Mouse (Mus musculus) small intestine, adult 2 months (tissue): Measurements from ENCODE around the gene Pnrc2.

Experiments
- CTCF ChIP-seq: fragments of 200-500 bp; IDR thresholded peaks from 2 replicates; pipeline ENCODE4 v1.5.1; 2012; ENCODE audit warnings: low read depth, mild to moderate bottlenecking, control low read depth, inconsistent platforms, low read length, moderate library complexity, mixed read lengths; ENCODE audit not compliant: insufficient replicate concordance, insufficient read length; ENCODE audit errors: extremely low read depth
- POLR2A ChIP-seq: fragments of 200-500 bp; IDR thresholded peaks from 2 replicates; pipeline ENCODE4 v1.6.1; 2012; ENCODE audit warnings: low read depth, mild to moderate bottlenecking, control low read depth, inconsistent platforms, low read length, moderate library complexity

DNA sequence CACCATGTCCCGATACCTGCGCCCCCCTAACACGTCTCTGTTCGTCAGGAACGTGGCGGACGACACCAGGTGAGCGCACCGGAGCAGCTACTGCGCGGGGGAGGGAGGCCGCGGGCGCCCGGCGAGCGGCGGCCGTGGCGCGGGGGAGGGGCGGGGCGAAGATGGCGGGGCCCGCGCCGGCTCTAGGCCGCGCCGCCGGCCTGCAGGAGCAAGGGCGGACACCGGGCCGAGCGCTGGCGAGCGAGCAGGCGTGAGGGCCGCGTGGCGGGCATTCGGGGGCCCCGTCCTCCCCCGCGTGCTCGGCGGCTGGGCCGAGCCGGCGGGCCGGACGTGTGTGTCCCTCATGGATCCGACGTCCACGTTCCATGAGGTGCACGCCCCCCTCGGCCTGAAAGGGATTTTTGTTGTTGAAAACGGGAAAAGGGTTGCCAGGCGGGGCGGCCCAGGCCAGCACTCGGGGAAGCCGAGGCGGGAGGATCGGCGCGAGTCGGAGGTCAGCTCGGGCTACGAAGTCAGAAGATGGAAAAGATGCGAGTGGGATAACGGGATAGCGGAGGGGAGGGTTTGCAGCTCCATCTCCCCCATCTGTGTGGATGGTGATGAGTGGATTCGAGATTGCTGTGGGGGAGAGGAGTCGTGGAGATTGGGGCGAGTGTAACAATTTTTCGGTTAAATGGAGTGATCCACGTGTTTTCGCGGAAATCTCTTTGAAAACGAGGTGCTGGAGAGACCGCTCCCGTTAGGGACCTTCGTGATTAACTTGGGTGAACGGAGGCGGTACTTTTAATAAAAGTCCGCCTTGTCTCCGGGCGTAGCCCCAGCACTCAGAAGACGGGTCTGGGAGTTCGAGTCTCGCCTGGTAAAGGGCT, 17.2 kb downstream of the Pnrc2 start:
- TF ChIP-seq POLR2A (no peak), CTCF (no peak)
